Mouse (Mus musculus) intestine, embryonic 16.5 days (tissue): ENCODE measurements around the gene D1Ertd622e. TPM values are rescaled to one million over a fixed set of nuclear protein-coding genes. Genes with fewer than 3 reads are reported as not detected.
A peak's percentile ranks its signal among the peaks of the same experiment; 100 is the strongest.
"Not testable (repeated sequence)": the region's sequence is repeated elsewhere in the genome, so short reads cannot be mapped to it uniquely, and the experiment has no call there.

Source experiments
- ATAC-seq: fragments of 200-750 bp; cut with Nextera tagmentation; 2 replicates; pipeline ENCODE4 v1.8.0; 2017; ENCODE audit warnings: moderate TSS enrichment, moderate library complexity
- H3K27ac ChIP-seq: fragments of 300-500 bp; sonication (generic); 2 replicates; pipeline ENCODE4 v1.5.1; 2014; ENCODE audit warnings: mild to moderate bottlenecking, low read length
- H3K27me3 ChIP-seq: fragments of 300-500 bp; sonication (generic); replicated peaks from 2 replicates; pipeline ENCODE4 v1.6.1; 2014; ENCODE audit warnings: low read length, control low read depth, mixed read lengths; ENCODE audit not compliant: control insufficient read depth, insufficient read depth
- H3K36me3 ChIP-seq: fragments of 300-500 bp; sonication (generic); 2 replicates; pipeline ENCODE4 v1.6.1; 2014; ENCODE audit warnings: low read length, control low read depth; ENCODE audit not compliant: control insufficient read depth, insufficient read depth
- H3K4me1 ChIP-seq: fragments of 300-500 bp; sonication (generic); 2 replicates; pipeline ENCODE4 v1.6.1; 2014; ENCODE audit warnings: low read length, control low read depth, mixed read lengths; ENCODE audit not compliant: control insufficient read depth, insufficient read depth
- H3K4me2 ChIP-seq: fragments of 300-500 bp; sonication (generic); 2 replicates; pipeline ENCODE4 v1.6.1; 2014; ENCODE audit warnings: low read depth, low read length, control low read depth
- H3K4me3 ChIP-seq: fragments of 300-500 bp; sonication (generic); 2 replicates; pipeline ENCODE4 v1.5.1; 2014; ENCODE audit warnings: mild to moderate bottlenecking, low read length
- H3K9ac ChIP-seq: fragments of 300-500 bp; sonication (generic); 2 replicates; pipeline ENCODE4 v1.6.1; 2014; ENCODE audit warnings: low read depth, low read length
- H3K9me3 ChIP-seq: fragments of 300-500 bp; sonication (generic); 2 replicates; pipeline ENCODE4 v1.6.1; 2016; ENCODE audit warnings: low read length, control low read depth; ENCODE audit not compliant: control insufficient read depth
- WGBS: fragments of 180-500 bp; shearing (Covaris S2); extraction: QIAGEN DNeasy Blood & Tissue Kit; methylation state at CpG from one replicate; pipeline ENCODE4 v1.1.7; 2014; 5-methylcytosine and 5-hydroxymethylcytosine counted together
- polyA plus RNA-seq: library from polyadenylated mRNA; unstranded; fragments of >200 nt; fragmentation: Nextera tagmentation; extraction: Ambion mirVana; gene quantifications from 2 replicates; pipeline ENCODE4 v1.2.1, GENCODE M21; 2015

D1Ertd622e gene
- polyA plus RNA-seq, 1 experiment from 2014 or later: 20.5 TPM

DNA sequence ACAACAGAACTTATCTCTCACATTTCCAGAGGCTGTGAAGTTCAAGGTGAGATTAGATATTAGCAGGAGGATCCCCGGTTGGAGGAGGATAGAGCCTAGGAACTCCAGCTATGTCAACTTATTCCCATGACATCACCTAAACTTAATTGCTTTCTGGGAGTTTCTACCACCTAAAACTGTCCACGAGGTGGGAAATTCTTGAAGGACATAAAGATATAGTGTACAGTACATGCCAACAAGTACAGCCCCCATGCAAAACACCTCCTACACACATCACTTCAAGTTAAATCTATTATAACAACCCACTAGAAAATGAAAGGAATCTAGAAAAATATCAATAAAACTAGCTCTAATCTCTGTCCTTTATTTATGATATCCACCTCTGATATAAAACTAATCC, 61.5 kb downstream of the D1Ertd622e start:
- Histone ChIP-seq H3K27me3 (no peaks in the 10 kb centered on the region), H3K27ac (no peak overlapping the region), H3K9ac (no peak overlapping the region), H3K4me2 (no peak overlapping the region), H3K4me1 (no peaks in the 10 kb centered on the region), H3K36me3 (no peaks in the 10 kb centered on the region), H3K4me3 (no peak overlapping the region), H3K9me3 (no peaks in the 10 kb centered on the region)
- WGBS: 76% methylated on average over 2 of the region's 2 CpGs
- ATAC-seq: no peak

DNA sequence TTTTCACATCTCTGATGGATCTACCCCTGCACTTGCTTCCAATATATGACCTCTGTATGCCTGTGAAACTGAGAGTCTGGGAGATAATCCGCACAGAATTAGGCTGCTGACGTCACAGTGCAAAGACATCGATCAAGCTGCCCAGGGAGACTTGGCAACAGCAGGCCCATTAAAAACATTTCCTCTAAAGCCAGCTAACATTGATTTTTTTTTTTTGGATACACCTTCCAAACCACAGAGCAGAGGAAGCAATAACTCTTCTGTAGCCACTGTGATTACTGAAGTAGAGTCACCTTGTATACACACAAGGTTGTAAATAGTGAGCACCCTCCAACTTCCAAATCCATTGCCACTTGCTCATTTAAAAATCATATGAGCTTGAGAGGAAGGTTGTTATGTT, 62.8 kb downstream of the D1Ertd622e start:
- Histone ChIP-seq H3K27ac (no peak overlapping the region), H3K27me3 (no peaks in the 10 kb centered on the region), H3K36me3 (no peaks in the 10 kb centered on the region), H3K4me2 (no peak overlapping the region), H3K9me3 (no peaks in the 10 kb centered on the region), H3K9ac (no peak overlapping the region), H3K4me3 (no peak overlapping the region), H3K4me1 (no peaks in the 10 kb centered on the region)
- WGBS: 73% methylated on average over 3 of the region's 3 CpGs
- no peak for ATAC-seq

DNA sequence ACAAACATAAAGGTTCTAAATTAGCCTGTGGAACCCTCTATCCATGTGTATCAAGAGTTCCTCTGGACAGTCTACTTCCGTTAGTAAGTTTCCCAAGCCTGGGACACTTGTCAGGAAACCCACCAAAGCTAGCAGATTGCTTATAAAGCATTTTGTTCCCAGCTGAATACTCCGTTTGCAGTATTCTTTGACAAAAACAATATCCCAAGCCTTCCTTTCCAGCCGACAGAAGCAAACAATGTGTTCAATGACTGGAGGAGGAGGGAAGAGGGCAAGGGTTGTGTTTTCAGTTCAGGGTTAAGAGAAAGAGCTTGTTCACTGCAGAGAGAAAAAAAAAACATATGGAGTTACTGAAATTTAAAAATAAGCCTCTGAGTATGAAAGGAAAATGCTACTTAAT, 73.3 kb downstream of the D1Ertd622e start:
- Histone ChIP-seq H3K27me3 (no peaks in the 10 kb centered on the region), H3K9ac (no peak overlapping the region), H3K4me1 (no peaks in the 10 kb centered on the region), H3K4me2 (no peak overlapping the region), H3K27ac (no peak overlapping the region), H3K4me3 (no peak overlapping the region), H3K9me3 (no peaks in the 10 kb centered on the region), H3K36me3 (no peaks in the 10 kb centered on the region)
- ATAC-seq: no peak
- WGBS: 33% methylated on average over 3 of the region's 3 CpGs

DNA sequence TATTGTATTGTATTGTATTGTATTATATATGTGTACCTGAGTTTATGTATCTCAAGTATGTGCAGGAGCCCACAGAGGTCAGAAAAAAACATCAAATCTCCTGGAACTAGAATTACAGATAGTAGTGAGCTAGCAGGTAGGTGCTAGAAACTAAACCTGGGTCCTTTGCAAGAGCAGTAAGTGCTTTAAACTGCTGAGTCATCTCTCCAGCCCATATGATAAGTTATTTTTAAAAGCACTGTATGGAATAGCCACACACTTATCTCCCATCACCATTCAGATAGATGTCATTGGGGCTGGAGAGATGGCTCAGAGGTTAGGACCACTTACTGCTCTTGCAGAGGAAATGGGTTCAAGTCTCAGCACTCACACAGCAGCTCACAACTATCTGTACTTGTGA, 76.8 kb downstream of the D1Ertd622e start:
- Histone ChIP-seq H3K9ac (no peak overlapping the region), H3K4me1 (no peaks in the 10 kb centered on the region), H3K4me2 (no peak overlapping the region), H3K4me3 (no peak overlapping the region), H3K27ac (no peak overlapping the region), H3K36me3 (no peaks in the 10 kb centered on the region), H3K27me3 (no peaks in the 10 kb centered on the region), H3K9me3 (no peaks in the 10 kb centered on the region)
- ATAC-seq: no peak

DNA sequence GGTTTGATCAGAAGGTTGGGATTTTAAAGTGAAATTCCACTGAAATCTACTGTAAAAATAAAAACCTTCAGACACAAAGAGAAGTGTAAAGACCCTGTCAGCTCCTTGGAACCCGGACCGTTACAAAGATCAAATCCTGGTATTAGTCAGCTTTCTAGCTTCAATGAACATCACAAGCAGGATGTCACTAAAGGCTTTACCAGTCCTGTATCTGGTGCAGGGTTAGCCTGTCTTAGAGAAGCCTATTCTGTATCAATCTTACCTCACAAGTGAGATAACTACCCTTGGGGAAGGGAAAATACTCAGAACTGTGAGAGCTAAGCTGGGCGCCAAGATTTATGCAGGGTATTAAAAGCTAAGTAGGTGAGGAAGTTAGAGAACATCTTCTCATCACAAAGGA, 77.7 kb downstream of the D1Ertd622e start:
- Histone ChIP-seq H3K4me1 (no peaks in the 10 kb centered on the region), H3K9me3 (no peaks in the 10 kb centered on the region), H3K27ac (no peak overlapping the region), H3K36me3 (no peaks in the 10 kb centered on the region), H3K4me3 (no peak overlapping the region), H3K4me2 (no peak overlapping the region), H3K9ac (no peak overlapping the region), H3K27me3 (no peaks in the 10 kb centered on the region)
- 84% methylated on average over 3 of the region's 3 CpGs for WGBS
- ATAC-seq: no peak

DNA sequence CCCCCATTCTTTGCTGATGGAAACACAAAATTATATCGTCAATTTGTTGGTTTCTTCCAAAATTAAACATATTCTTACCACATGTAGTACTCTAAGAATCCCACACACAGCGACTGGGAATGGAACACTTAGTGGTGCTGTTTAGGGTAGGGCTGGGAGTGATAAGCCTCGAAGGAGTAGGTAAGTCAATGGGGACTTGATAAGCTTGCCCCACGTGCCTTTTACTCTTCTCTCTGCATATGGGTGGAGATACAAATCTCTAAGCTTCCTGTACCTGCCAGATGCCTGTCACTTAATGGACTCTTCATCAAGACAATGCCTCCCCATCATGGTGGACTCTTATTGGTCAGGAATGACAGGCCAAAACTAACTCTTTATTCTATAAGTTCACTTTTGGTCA, 78.8 kb downstream of the D1Ertd622e start:
- no peaks in the 10 kb centered on the region for H3K9me3 ChIP-seq
- H3K27me3 ChIP-seq: no peaks in the 10 kb centered on the region
- H3K4me2 ChIP-seq: no peak overlapping the region
- no peaks in the 10 kb centered on the region for H3K36me3 ChIP-seq
- H3K4me1 ChIP-seq: no peaks in the 10 kb centered on the region
- 65% methylated on average over 4 of the region's 4 CpGs for WGBS
- no peak for ATAC-seq
- no peak overlapping the region for H3K27ac ChIP-seq
- no peak overlapping the region for H3K9ac ChIP-seq
- H3K4me3 ChIP-seq: no peak overlapping the region

DNA sequence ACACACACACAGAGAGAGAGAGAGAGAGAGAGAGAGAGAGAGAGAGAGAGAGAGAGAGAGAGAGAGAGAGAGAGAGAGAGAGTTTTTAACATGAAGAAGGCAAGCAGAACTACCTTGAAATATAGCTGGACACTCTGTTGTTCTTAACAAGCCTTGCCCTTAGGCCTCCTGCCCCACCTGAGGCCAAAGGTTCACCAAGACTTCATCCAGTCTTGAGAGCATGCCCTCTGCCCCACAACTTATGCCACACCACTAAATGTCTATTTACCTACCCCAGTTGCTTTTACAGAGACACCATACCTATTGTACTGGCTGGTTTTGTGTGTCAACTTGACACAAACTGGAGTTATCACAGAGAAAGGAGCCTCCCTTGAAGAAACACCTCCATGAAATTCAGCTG, 81.2 kb downstream of the D1Ertd622e start:
- not testable (repeated sequence) for H3K36me3 ChIP-seq, H3K4me2 ChIP-seq, H3K27me3 ChIP-seq, H3K9me3 ChIP-seq, H3K9ac ChIP-seq, H3K27ac ChIP-seq, H3K4me1 ChIP-seq, H3K4me3 ChIP-seq
- peak; percentile 82 for ATAC-seq

DNA sequence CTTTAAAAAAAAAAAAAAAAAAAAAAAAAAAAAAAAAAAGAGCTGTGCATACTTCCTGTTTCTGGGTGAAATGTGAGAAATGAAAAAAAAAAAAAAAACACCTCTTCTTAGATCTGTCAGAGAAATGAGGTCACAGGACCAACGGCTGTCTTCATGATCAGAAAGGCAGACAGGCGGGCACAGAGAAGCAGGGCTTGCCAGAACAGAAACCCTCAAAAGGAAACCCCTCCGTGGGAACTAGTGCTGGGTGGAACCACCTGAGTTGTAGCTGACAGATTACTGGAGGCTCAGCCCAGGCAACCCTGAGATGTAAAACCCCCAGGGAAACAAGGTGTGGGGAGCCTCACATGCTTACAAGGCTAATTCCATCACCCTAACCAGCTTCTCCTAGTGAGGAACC, 81.6 kb downstream of the D1Ertd622e start:
- ATAC-seq: peak; percentile 56
- H3K27ac ChIP-seq: no peak overlapping the region; the same call in 1 of the 2 replicates

DNA sequence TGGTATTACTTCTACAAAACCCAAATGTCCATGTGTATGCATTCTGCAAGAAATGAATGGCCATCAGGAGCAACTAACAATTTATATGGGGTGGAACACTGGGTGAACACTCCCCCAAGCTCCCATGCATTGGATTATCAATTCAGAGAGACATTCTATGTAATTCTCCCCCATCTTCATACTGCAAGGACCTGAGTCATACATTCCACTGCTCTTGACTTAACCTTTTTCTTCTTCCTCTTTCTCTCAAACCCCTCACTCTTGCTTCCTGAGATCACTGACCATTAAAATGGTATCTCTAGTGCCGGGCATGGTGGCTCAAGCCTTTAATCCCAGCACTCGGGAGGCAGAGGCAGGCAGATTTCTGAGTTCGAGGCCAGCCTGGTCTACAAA, 83.9 kb downstream of the D1Ertd622e start:
- no peaks in the 10 kb centered on the region for H3K4me1 ChIP-seq
- H3K4me3 ChIP-seq: no peak overlapping the region
- no peaks in the 10 kb centered on the region for H3K27me3 ChIP-seq
- H3K9me3 ChIP-seq: no peaks in the 10 kb centered on the region
- ATAC-seq: no peak
- 96% methylated on average over 3 of the region's 3 CpGs for WGBS
- H3K4me2 ChIP-seq: no peak overlapping the region
- no peaks in the 10 kb centered on the region for H3K36me3 ChIP-seq
- H3K9ac ChIP-seq: no peak overlapping the region
- H3K27ac ChIP-seq: no peak overlapping the region

More for the DNA sequence above, 81.6 kb downstream of the D1Ertd622e start:
- Histone ChIP-seq H3K9me3 (no peaks in the 10 kb centered on the region), H3K36me3 (no peaks in the 10 kb centered on the region), H3K4me3 (no peak overlapping the region), H3K27me3 (no peaks in the 10 kb centered on the region), H3K4me2 (no peak overlapping the region), H3K9ac (no peak overlapping the region), H3K4me1 (no peaks in the 10 kb centered on the region)
- 65% methylated on average over 3 of the region's 3 CpGs for WGBS

DNA sequence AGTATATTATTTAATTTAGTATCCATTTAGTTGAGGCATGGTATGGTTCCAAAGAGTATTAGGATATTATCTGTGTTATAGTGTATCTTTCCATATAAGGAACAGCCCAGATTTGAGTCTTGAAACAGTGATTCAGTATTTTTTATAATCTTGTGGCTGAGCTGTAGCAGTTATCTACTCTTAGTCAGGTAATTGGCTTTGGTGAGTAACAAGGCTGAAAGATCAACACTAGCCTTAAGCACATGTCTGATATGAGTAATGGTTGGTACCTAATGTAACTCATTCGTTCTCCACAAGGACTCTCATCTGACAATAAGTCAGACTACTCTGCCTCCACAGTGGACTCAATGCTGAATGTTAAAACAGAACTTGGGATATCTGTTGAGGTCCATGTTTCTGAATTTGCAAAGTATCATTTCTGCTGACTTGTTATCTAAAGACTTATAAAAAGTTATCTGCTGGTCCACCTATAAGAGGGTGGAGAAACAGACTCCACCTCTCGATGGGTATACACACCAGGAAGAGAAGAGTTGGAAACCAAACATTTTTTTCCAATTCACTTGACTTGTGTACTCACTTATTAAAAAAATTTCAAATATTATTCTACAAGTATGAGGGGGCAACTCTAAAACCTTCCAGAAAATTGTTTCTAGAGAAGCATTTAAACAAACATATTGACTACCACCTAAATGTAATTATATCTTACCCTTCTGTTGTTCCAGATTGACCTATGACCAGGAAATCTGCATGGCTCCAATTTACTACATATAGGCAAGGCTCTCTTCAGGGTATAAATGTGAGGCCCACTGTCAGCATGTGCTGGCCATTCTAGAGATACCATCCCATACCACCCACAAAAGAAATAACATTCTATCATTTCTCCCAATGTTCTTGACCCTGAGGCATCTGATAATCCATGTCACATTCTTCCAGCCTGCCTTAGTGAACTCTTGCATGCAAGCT, 84.5 kb downstream of the D1Ertd622e start:
- peak; percentile 82 for ATAC-seq
- Histone ChIP-seq H3K4me3 (no peak overlapping the region), H3K27ac (no peak overlapping the region), H3K4me2 (no peak overlapping the region), H3K27me3 (no peaks in the 10 kb centered on the region), H3K36me3 (no peaks in the 10 kb centered on the region), H3K4me1 (no peaks in the 10 kb centered on the region), H3K9ac (no peak overlapping the region), H3K9me3 (no peaks in the 10 kb centered on the region)
- 65% methylated on average over 2 of the region's 2 CpGs for WGBS
